Mouse (Mus musculus) megakaryocyte, embryonic 14.5 days (primary cell): ENCODE results near the gene Sugp1. TPM values are rescaled to one million over a fixed set of nuclear protein-coding genes. Genes with fewer than 3 reads are reported as not detected.
"Not testable (repeated sequence)": the region's sequence is repeated elsewhere in the genome, so short reads cannot be mapped to it uniquely, and the experiment has no call there.

ENCODE experiments used
- H3K27me3 ChIP-seq: replicated peaks from 2 replicates; pipeline ENCODE3; 2012; ENCODE audit warnings: inconsistent platforms
- H3K36me3 ChIP-seq: replicated peaks from 2 replicates; pipeline ENCODE3; 2012; ENCODE audit warnings: low read length, inconsistent platforms, mixed read lengths
- H3K4me1 ChIP-seq: 2 replicates; pipeline ENCODE4 v1.6.1; 2012; ENCODE audit warnings: inconsistent platforms
- H3K4me3 ChIP-seq: replicated peaks from 2 replicates; pipeline ENCODE3; 2012; ENCODE audit warnings: moderate library complexity, mild to moderate bottlenecking, inconsistent platforms
- H3K9me3 ChIP-seq: 2 replicates; pipeline ENCODE4 v1.6.1; 2012; ENCODE audit warnings: inconsistent platforms
- FLI1 ChIP-seq: IDR thresholded peaks from 2 replicates; pipeline ENCODE4 v1.6.1; 2012; ENCODE audit warnings: low read length, inconsistent platforms, mixed read lengths
- GATA1 ChIP-seq: IDR thresholded peaks from 3 replicates; pipeline ENCODE4 v1.6.1; 2012; ENCODE audit warnings: mixed read lengths, low read length, inconsistent platforms, borderline replicate concordance
- polyA plus RNA-seq: library from polyadenylated mRNA; stranded (reverse); fragments of >175 nt; gene quantifications from 2 replicates; pipeline ENCODE4 v1.2.3, GENCODE M21; 2012; ENCODE audit warnings: low replicate concordance; ENCODE audit not compliant: insufficient read depth

The Sugp1 gene
- polyA plus RNA-seq, 1 experiment, result 38.9 TPM

DNA sequence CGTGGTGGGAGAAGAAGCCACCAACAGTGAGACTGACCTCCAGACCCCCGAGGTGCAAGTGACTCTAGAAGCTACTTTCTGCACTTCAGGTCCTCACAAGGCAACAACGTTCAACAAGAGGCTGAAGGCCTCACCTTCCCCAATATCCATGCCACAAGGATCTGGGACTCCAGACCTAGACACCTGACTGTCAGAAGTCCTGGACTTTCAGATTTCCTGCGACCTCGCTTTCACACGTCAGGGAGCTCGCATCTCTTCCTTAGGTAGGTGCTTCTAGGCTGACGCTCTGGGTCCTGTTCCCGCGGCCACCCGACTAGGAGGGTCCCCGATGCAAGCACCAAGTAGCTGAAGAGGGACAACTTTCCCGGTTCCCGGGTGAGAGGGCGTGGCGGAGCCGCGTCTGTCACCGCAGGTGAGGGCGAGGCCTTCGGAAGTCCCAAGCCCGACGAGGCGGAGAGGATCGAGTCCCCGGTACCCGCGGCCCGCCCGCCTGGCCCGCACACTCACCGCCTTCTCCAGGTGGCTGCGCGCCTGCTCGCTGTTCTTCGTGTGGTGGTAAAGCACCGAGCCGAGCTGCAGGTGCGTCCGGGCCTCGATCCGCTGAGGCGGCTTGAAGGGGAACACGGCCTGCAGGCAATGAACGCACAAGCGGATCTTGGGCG, 597 bp upstream of the Sugp1 start:
- Histone ChIP-seq H3K4me3 (peak overlapping the region; percentile 100), H3K9me3 (no peaks in the 10 kb centered on the region), H3K27me3 (no peaks in the 10 kb centered on the region), H3K4me1 (peaks cover 80% of the 10 kb centered on the region), H3K36me3 (peaks cover 27% of the 10 kb centered on the region)
- no peak for TF ChIP-seq GATA1
- TF ChIP-seq FLI1, result no peak

GRCm38 (mm10) chr8:70043996-70044395, 1.4 kb downstream of the Sugp1 start:
- no peak for TF ChIP-seq FLI1
- TF ChIP-seq GATA1, result no peak
- Histone ChIP-seq H3K4me3 (peak overlapping the region; percentile 100), H3K27me3 (no peaks in the 10 kb centered on the region), H3K9me3 (no peaks in the 10 kb centered on the region), H3K36me3 (peaks cover 26% of the 10 kb centered on the region), H3K4me1 (peaks cover 65% of the 10 kb centered on the region)

GRCm38 (mm10) chr8:70049662-70050061, 7.0 kb downstream of the Sugp1 start:
- TF ChIP-seq GATA1, result no peak
- TF ChIP-seq FLI1, result no peak
- Histone ChIP-seq H3K4me1 (peaks cover 33% of the 10 kb centered on the region), H3K9me3 (no peaks in the 10 kb centered on the region), H3K4me3 (no peak overlapping the region), H3K36me3 (peaks cover 64% of the 10 kb centered on the region), H3K27me3 (no peaks in the 10 kb centered on the region)

DNA sequence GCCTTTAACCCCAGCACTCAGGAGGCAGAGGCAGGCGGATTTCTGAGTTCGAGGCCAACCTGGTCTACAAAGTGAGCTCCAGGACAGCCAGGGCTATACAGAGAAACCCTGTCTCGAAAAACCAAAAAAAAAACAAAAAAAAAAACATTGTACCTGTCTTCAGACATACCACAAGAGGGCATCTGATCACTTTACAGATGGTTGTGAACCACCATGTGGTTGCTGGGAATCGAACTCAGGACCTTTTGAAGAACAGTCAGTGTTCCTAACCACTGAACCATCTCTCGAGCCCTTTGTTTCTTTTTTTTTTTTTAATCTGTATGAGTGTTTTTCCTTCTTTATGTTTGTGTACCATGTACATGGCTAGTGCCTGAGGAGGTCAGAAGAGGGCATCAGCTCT, 7.8 kb downstream of the Sugp1 start:
- not testable (repeated sequence) for H3K4me3 ChIP-seq, H3K9me3 ChIP-seq, H3K27me3 ChIP-seq
- Histone ChIP-seq H3K4me1 (peaks cover 30% of the 10 kb centered on the region), H3K36me3 (peaks cover 71% of the 10 kb centered on the region)

DNA sequence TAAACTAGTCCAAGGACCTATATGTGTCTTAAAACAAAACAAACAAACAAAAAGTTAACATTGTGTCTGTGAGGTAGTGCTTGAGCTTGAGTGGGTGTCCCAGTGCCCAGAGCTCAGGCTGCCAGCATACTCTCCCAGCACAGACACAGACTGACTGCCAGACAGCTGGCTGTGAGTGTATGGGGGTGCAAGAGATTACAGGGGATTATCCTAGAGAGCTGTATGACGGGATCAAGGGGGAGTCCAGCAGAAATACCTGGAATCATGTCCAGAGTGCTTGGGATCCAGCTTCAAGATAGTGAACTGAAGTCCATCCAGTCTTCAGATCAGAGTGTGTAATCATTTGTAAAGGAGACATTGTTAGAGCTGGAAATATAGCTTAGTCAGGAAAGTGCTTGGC, 15.1 kb downstream of the Sugp1 start:
- peaks cover 92% of the 10 kb centered on the region for H3K36me3 ChIP-seq
- no peak overlapping the region for H3K4me3 ChIP-seq
- no peaks in the 10 kb centered on the region for H3K27me3 ChIP-seq
- no peaks in the 10 kb centered on the region for H3K9me3 ChIP-seq
- peaks cover 3% of the 10 kb centered on the region for H3K4me1 ChIP-seq
- no peak for TF ChIP-seq FLI1
- no peak for TF ChIP-seq GATA1

GRCm38 (mm10) chr8:70071836-70072440, 29.3 kb downstream of the Sugp1 start:
- Histone ChIP-seq H3K4me3 (no peak overlapping the region), H3K36me3 (peaks cover 54% of the 10 kb centered on the region), H3K9me3 (no peaks in the 10 kb centered on the region), H3K27me3 (peaks cover 28% of the 10 kb centered on the region), H3K4me1 (peaks cover 25% of the 10 kb centered on the region)
- TF ChIP-seq GATA1 (no peak), FLI1 (no peak)

DNA sequence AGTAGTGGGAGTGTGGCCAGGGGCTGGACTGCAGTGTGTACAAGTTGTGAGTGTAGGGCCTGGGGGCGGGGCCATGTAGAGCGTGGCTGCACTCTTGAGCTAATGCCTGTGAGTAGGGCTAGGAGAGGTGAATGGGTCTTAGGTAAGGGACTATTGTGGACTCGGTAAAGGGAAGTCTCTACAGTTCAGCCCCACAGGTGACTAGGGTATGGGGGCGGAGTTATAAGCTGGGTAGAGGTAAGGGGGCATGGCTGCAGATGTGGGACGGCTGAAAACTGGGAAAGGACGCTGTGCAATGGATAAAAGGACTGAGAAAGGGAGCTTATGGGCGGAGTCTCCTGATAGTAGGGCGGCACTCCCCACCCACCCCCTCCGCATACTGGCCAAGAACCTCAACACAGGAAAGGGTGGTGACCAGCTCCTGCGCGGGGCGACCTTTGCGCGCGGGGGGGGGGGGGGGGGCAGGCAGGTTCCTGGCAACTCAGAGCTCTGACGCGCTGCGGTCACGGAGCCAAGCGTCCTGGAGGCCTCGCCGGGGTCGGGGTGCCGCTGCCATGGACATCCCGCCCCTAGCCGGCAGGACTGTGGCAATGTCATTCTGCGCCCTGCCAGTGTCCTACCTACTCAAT, 29.9 kb downstream of the Sugp1 start, which contains the start of gene Tm6sf2:
Gene Tm6sf2 (plus strand): TSS at position 484 of the 629 bp plus-strand sequence.
- H3K36me3 ChIP-seq, result peaks cover 49% of the 10 kb centered on the region
- no peaks in the 10 kb centered on the region for H3K9me3 ChIP-seq
- H3K27me3 ChIP-seq, result peaks cover 33% of the 10 kb centered on the region
- peak within 1 kb of the TSS; percentile 86 for H3K4me3 ChIP-seq
- peaks cover 25% of the 10 kb centered on the region for H3K4me1 ChIP-seq
- TF ChIP-seq GATA1, result no peak
- no peak for TF ChIP-seq FLI1

DNA sequence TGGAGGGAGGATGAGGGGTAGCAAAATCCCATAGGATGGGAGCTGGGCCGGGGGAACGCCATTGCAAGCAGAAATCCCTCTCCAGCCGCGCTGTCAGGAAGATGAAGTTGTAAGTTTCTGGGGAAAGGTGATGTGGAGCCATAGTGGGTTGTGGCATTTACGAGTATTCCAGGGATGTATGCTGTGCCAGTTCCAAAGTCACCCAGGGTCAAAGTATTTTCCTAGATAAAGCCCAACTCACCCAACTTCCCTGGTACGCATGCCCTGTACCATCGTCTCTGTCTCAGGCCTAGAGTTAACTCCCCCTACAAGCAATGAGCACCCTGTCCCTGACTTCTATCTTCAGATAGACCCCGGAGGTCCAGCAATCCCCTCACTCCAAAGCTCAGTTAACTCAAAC, 30.5 kb downstream of the Sugp1 start:
- Histone ChIP-seq H3K36me3 (peaks cover 44% of the 10 kb centered on the region), H3K27me3 (peaks cover 38% of the 10 kb centered on the region), H3K9me3 (no peaks in the 10 kb centered on the region), H3K4me1 (peaks cover 25% of the 10 kb centered on the region), H3K4me3 (peak overlapping the region; percentile 86)
- no peak for TF ChIP-seq FLI1
- TF ChIP-seq GATA1, result no peak

- TF ChIP-seq GATA1 (no peak), FLI1 (no peak)
- H3K27me3 ChIP-seq, result peaks cover 44% of the 10 kb centered on the region
- peaks cover 25% of the 10 kb centered on the region for H3K4me1 ChIP-seq
- peaks cover 38% of the 10 kb centered on the region for H3K36me3 ChIP-seq
- no peaks in the 10 kb centered on the region for H3K9me3 ChIP-seq
- no peak overlapping the region for H3K4me3 ChIP-seq
Measured at GRCm38 (mm10) chr8:70073682-70074081, 31.1 kb downstream of the Sugp1 start.

- Histone ChIP-seq H3K9me3 (peaks cover 18% of the 10 kb centered on the region), H3K27me3 (peaks cover 91% of the 10 kb centered on the region), H3K36me3 (no peaks in the 10 kb centered on the region), H3K4me3 (no peak overlapping the region), H3K4me1 (peaks cover 28% of the 10 kb centered on the region)
- TF ChIP-seq GATA1 (no peak), FLI1 (no peak)
Measured at GRCm38 (mm10) chr8:70081976-70082375, 39.4 kb downstream of the Sugp1 start.

DNA sequence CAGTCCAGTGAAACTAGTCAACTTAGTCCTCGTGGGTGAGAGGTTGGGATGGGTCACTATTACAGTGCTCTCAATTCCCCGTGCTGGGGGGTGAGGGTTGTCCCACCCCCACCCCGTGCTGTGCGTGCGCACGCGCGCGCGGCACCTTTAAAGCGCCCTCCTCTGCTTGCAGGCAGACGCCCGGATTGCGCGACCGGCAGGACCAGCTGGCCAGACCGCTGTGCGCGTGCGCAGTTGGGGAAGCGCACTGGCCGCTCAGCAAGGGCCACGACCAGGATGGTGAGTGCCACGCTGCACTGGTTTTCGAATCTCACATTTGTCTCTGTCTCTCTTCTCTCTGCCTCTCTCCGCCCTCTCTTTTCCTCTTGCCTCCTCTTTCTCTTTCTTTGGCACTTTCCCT, 40.7 kb downstream of the Sugp1 start, which contains the start of gene Hapln4:
Gene Hapln4 (plus strand): TSS at position 173 of the 400 bp plus-strand sequence.
- no peak for TF ChIP-seq FLI1
- TF ChIP-seq GATA1, result no peak
- H3K27me3 ChIP-seq, result peaks cover 92% of the 10 kb centered on the region
- H3K4me3 ChIP-seq, result peak within 1 kb of the TSS; percentile 89
- peaks cover 37% of the 10 kb centered on the region for H3K4me1 ChIP-seq
- H3K9me3 ChIP-seq, result peaks cover 18% of the 10 kb centered on the region
- no peaks in the 10 kb centered on the region for H3K36me3 ChIP-seq
